Mouse (Mus musculus) thymus, postnatal 0 days (tissue): ENCODE measurements around the gene Igflr1. TPM values are rescaled to one million over a fixed set of nuclear protein-coding genes. Genes with fewer than 3 reads are reported as not detected.
A peak's percentile ranks its signal among the peaks of the same experiment; 100 is the strongest.

Source experiments
- DNase-seq: peaks from one replicate; pipeline ENCODE4 v3.0.0-alpha.2; 2015; ENCODE audit warnings: low spot score
- polyA plus RNA-seq: library from polyadenylated mRNA; unstranded; fragments of >200 nt; fragmentation: Nextera tagmentation; extraction: Ambion mirVana; gene quantifications from 2 replicates; pipeline ENCODE4 v1.2.1, GENCODE M21; 2015

Gene Igflr1
- polyA plus RNA-seq, 1 experiment from 2014 or later = 7.8 TPM

DNA sequence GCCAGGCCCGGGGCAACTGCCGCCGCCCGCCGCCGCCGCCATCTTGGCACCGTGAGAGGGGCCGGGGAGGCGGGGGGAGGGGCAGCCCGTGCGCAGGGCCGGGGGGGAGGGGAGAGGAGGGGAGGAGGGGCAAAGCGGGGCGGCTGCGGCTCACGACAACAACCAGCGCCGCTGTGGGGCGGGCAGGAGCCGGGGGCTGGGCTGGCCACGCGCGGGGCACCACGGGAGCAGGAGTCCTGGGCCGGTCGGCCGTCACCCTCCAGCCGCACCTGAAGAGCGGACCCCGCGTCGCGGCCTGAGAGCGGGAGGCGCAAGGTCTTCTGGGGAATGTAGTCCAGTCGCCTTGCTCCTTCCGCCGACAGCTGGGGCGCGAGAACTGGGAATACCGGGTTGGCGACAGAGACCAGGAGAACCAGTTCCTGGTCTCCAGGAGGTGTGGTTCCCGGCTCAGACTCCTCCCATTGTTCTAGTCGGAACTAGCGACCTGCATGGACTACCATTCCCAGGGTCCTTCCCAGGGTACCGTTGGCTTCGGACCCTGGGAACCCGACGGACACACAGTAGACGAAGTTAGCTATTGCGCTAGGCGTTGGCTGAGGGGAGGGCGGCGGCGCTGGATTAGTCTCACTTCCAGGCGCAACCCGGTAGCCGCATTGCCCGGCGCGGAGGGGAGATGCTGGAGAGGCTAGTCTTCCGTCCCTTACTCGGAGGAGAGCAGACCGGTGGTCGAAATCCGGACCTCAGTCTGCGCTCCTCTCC lies 23.6 kb downstream of the Igflr1 start, which contains the start of gene Kmt2b:
TSS of gene Kmt2b (minus strand) at position 51 of the 759 bp plus-strand sequence.
- DNase-seq = peak; percentile 90

DNA sequence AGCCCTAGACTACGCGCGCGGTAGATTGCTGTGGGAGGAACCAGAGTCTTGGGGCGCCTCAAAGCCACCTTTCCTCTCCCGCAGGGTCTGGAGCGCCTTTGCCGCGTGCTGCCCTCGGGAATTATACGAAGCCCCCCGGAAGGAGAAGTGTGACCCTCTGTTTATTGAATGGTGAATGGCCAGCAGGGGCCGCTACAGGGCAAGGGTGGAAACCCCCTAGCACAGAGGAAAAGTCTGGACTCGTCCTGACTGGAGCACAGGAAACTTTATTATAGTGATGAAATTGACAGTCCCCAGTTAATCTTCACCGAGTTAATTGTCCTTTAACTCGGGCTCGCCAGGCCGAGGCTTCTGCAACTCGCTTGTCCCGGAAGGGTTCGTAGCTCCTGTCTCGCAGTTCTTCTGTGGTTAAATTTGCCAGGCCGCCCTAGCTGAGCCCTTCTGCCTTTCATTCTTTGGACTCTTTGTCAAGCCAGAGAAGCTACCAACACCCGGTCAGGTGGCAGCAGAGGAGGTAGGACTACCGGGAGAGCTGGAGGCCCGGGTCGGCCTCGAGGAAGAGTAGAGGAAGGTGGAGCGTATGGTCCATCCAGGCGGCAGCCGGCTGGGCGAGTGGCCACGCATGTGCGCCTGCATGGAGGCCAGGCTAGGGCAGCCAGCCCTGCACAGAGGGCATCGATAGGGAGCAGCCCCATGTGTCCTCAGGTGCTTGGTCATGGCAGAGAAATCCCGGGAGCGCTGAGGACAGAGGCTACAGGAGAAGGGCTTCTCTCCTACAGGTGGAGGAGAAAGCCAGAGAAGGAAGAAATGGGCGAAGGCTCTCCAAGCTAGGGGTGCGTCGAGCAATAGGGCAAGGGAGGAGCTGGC lies 24.4 kb downstream of the Igflr1 start:
- peak; percentile 80 for DNase-seq

DNA sequence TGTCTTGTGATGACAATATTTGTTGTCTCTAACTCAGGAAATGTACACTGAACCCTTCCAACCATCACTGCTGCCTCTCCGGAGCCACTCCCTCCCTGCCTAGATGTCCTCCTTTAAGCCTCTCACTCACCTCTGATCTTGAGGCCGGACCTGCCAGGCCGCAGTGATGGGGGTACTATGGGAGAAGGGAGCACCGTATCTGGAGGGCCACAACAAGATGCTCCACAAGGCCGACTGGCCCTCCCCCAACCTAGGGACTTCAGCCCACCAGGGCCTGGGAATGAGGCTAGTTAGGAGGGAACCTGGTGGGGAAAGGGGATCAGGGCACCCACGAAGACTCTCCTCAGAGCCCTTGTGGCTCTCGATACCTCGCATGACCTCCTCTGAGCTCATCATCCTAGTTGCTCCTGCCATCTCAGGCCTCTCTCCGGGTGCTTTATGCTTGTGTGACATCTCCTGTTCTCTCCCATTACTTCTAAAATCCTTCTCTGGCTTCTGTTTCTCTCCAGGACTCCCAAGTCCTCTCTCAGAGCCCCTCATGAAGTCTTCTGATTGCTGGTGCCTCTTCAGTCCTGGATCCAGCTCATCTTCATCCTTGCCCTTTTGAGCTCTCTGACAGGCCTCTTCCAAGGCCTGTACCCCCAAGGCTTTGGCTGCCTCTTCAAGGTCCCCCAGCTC lies 25.8 kb downstream of the Igflr1 start:
- no peak for DNase-seq

DNA sequence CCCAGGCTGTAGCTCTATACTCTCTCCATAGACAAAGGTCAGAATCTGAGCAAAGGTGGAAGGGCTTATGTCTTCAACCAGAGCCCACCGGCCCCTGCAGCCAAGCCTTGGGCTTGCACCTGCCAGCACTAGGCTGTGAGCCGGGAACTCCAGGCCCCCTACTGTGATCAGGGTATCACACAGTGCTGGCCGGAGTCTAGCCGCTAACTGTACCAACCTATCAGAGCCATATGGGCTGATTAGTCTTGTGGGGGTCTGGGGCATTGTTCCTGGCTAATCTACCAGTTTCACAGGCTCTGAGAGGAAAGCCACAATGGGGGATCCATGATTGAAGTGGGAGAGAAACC lies 26.4 kb downstream of the Igflr1 start:
- DNase-seq = no peak

DNA sequence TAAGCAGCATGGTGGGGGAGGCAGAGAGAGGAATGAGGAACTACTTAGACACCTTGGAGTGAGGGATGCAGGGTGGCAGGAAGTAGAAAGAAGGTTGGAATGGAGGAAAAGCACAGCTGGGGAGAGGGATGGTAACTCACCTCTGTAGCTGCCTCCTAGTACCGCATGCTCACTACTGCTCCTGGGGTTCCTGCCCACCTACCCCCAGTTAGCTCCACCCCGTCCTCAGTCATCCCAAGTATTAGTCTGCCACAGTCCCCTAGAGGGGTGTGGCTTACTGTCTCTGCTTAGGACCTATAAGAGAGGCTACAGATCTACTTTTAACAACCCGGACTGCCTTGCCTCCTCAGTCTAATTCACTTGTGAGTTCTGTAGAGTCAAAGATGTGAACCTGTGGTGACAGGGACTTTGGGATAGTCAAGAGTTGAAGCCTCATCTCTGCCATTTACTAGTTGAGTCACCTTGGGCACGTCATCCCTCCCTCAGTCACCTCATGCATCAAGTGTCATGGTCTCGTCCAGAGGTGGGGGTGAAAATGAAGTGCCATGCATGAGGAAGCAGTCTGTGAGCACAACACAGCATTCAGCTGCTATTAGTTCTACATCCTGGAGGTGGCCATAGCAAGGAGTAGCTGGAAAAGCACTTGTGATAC lies 27.7 kb downstream of the Igflr1 start:
- no peak for DNase-seq

DNA sequence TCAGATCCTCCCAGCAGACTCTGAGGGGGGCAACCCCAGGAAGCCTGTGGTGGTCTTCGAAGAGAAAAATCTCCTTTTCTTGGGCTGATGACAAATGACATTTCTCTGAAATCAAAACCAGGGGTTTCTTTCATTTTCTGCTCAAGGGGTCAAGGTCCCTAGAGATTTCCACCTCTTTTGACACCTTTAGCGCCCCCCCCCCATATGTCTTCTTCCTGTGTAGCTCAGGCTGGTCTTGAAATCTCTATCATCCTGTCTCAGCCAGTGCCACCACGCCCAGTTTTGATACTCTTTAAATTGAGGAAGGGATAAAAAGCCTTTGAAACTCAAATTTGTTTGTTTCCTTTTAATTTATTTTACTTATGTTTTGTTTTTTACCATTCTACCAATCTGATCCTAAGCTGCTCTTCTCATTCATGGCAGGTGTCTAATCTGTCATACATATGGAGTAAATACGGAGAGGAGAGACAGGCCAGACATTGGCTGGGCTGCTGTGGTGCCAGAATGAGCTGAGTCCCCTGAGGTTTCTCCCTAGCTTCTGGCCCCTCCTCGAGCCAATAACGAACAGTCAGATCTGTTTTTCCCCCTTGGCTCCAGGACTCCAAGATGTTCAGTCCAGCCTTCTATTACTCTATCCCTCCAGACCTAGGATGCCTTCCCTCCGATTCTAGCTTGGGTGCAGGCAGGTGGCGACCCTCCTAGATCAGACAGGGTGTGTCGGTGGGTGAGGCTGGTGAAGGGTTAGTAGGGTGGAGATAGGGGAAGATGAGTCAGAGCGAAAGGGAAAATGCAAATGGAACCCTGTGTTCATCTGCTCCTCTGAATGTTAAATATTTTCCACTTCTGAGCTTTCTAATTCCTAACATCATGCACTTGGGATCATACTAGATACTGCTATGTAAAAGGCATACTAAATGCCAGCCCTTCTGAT lies 28.6 kb downstream of the Igflr1 start:
- DNase-seq = no peak

DNA sequence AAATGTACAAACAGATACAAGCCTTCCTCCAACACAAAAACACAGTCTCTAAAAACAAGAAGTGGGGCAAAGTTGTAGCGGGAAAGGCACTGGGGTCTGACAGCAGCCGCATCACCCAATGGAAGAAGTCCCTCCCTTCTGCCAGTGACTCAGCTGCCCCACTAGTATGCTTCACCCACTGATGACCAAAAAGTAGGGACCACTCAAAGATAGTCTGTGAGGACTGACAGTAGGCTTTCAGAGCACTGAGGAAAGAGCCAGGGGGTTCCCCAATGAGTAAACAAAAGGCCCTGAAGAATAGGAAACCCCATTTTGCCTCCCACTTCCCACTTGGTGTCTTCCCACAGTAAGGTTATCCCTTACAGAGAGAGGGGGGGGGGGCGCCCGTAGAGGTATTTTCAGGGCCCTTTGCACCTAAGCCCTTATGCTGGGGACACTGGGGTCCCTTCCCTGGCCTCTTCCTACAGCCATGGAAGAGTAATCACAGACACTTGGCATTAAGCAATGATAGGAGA lies 29.3 kb downstream of the Igflr1 start:
- no peak for DNase-seq

DNA sequence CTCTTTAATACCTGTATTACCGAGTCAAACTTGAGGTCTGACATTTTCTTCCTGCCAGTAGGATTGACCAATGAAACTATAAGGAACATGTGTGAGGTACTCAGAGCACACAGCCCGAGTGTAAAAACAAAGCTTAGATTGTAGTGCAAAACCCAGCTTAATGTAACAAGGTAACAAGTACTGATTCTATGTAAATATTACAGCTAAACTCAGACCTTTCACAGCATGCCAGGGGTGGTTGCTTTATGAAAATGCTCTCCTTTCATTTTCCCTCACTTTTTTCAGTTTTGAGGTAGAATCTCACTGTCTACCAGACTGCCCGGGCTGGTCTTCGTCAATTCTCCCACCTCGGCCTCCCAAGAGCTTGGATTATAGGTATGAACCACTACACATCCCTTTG lies 30.9 kb downstream of the Igflr1 start:
- DNase-seq = no peak

DNA sequence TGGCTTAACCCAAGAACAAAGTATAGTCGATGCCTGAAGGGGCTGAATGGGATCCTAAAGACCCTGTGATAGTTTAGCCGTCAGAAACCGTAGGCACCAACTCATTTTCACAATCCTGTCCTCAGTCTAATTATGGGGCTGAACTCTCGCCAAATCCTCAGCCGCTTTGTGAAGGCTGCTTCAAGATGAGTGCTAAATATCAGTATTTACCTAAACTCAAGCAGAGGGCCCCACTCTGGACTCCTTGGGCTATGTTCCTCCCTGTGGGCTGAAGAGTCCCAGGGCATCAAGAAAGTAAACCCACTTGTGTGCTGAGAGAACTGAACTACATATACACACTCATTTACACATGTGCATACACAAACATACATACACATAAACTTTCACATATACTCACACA lies 31.6 kb downstream of the Igflr1 start:
- no peak for DNase-seq

DNA sequence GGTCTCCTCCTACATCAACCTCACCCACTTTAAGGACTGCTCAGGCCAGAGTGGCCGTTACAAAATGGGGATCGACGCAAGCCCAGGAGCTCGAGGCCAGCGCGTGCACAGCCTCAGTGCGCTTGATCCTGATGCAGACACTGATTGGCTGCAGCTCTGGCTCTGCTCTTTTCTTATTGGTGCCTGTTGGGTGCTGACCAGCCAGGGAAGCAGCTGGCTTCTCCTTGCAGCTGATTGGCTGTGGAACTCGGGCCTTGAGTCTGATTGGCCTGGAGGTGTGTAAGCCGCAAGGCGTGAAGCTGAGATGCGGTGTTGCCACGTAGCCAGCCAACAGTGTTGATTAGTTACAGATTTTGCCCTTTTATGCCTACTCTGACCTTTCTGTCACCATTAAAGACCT lies 33.6 kb downstream of the Igflr1 start, which contains the start of gene Zbtb32:
TSS of gene Zbtb32 (minus strand) at position 124 of the 400 bp plus-strand sequence.
- no peak for DNase-seq

DNA sequence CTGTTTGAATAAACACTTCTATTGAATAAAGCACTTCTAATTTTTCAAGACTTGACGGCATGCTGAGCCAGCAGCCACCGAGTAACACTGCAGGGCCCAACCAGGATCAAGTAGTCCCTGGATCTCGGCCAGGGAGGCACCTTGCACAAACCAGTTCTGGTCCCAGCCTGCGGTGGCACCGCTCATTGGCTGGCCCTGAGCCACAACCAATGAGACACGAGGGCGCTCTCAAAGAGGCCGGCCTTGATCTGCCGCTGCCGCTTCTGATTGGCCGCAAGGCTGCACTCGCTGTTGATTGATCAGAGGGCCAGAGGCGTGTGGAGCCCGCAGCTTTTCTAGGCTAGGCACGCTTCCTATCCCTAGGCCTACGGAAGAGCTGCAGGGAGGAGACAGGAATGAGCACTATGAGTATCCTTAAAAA lies 34.7 kb downstream of the Igflr1 start:
- DNase-seq = peak; percentile 79

DNA sequence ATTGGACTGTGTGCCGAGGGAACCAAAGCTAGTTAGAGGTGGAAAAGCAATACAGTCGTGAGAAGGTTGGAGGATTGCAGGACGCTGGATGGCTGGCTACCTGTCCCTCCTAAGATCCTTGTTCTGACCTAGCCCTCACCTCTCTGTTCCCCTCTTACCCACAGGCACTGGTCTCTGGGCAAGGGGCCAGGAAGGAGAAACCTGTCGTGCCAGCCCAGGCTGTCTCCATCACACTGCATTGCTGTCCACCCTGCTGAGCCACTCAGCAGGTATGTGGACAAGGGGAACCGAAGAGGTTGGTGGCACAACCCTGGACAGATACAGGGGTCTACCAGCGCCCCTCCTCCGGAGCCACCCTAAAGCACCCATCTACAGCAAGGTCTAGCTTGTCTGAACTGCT lies 35.4 kb downstream of the Igflr1 start:
- no peak for DNase-seq

DNA sequence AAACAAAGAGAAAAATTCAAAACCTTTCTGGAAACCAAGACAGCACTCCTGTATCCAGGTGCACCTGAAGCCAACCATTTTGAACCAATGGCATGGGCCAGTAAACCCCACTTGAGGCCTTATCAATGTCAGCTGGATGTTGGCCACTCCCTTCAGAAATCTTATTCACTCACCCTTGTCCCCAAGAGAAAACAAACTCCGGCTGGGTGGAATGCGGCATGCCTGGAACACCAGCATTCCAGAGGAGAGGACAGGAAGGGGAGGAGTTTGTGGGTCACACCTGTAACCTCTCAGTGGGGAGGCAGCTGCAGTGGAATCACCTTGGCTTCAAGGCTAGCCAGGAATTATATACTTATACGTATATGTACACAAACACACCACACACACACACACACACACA lies 37.4 kb downstream of the Igflr1 start:
- no peak for DNase-seq

DNA sequence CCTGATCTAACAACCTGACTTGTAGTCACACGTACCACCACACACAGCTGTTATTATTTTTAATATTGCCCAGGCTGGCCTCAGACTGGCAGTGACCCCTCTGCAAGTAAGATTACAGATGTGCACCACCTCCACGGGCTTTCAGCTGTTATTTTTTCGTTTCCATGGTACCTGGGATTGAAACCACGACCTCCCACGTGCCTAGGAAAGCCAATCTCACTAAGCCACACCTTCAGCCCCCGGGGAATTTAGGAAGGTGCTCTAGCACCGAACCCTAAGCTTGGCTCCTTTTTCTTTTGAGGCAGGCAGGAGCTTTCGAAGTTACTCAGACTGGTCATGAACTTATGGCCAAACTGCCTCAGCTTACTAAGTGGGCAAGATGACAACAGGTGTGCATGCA lies 39.2 kb downstream of the Igflr1 start:
- no peak for DNase-seq

DNA sequence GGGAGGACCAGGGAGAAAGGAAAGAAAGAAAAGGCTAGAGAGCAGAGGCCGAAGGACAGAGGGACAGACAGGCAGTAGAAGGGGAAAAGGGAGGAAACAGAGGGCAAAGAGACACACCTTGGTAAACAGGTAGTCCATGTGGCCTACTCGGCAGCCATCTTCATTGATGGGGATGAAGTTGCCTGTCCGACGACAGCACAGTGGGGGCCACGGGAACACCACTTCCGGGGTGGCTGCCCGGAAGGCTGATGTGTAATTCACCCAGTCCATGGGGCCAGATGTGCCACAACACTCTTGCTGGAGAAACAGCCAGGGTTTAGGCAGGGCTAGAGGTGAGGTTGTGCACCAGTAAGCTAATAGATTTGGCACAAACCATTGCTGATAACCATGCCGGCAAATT lies 39.7 kb downstream of the Igflr1 start:
- no peak for DNase-seq

DNA sequence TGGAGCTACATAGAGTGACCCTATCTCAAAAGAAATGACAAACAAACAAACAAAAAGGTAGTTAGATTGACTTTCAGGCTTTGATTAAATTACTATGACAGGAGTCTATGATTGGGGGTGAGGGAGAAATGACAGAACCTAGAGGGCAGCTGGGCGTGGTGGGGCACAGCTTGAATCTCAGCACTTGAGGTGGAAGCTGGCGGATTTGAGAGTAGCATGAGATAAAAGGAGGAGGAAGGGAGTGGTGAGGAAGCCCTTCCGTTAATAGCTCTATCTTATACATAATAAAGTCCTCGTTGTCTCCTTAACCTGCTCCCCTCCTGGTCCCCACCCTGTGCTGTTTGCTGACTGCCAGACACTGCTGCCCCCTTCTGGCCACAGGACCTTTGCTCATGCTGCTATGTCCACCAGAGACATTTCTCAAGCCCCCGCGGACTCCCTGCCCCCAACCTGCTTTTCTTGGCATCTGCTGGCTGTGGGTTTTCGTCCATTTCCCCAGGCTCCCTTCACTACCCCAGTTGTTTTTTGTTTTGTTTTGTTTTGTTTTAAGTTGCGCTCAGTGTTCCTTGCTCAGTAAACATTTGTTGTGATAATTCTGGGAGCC lies 42.6 kb downstream of the Igflr1 start:
- peak; percentile 63 for DNase-seq

DNA sequence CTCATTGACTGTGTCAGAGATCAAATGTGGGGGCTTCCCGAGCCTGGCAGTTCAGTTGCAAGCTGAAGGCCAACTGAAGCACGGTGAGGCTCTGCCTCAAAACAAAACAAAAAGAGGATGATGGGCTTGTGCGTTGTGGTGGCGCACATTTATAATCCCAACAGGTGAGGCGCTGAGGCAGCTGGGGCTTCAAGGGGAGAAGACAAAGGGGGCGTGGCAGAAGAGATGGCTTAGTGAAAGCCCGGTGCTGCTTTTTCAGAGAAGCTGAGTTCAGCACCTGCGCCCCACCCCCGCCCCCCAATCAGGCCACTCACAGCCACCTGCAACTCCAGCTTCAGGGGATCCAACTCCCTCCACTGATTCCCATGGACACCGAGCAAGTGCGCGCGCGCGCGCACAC lies 43.2 kb downstream of the Igflr1 start:
- DNase-seq = peak; percentile 25

DNA sequence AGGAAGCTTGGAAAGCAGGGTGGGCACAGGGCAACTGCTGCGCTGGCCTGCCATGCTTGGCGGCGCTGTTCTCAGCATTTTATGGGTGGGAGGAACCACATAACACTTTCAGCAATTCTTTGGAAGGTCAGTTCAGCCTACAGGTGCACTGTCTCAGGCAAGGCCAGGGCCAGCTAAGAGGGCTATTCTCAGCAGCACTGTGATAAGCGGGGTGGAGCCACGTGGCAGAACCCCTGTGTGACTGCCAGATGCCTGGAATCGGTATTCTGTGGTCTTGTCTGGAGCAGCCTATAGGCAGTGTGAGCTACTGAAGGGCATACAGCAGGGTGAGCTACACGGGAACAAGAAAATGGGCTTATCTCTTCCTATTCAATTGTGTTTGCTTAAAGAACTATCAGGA lies 44.8 kb downstream of the Igflr1 start:
- no peak for DNase-seq

DNA sequence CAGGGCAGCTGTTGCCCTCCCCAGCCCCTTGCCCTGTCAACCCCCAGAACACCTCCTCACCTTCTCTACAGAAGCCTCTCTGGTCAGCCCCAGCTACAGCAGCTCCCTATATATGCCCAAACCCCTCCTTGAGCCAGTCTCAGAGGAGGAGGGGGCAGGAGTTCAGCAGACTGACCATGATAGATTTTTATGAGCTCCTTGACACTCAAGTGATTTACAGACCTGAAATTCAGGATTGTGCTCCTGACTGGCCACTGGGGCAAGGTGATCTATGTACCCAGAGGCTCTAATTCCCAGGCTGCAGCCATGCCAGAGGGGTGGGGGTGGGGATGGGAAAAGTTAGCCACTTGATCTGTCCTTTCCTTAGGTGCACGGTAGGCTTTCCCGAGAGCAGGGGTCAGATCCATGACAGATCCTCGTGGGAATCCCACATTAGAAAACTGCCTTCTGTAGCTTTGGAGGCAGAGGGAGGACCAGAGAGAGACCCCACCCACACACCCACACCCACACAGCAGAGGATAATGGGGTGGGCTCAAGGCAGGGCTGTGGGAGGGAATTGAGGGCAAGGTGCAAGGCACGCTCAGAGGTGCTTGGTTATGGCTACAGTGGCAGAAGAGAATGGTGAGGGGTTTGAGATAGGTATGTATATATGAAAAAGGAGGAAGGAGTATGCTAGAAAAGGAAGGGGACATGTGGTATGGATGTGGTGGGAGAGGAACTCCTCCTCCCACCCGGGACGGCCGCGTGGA lies 47.6 kb downstream of the Igflr1 start, which contains the start of gene Upk1a:
TSS of gene Upk1a (minus strand) at position 194 of the 749 bp plus-strand sequence.
- DNase-seq = no peak
